Mouse (Mus musculus) left cerebral cortex, postnatal 14 days (tissue): ENCODE measurements at regions not wholly inside any gene's neighbourhood (a gene's known extent, or its start where the extent isn't known, plus 50 kb on each side); places are given as distances from the start of the nearest gene placed in this dataset.

Experiments
- DNase-seq, 2 experiments: peaks; one replicate each; pipeline ENCODE4 v3.0.0; 2021 to 2022; ENCODE audit warnings: low spot score in 2 of 2, mixed read lengths in 1 of 2
- intact Hi-C: fragments of 180-260 bp; cut with DNase I; formaldehyde crosslinking; loops from one replicate; pipeline ENCODE4 v1.15.1; 2025

- no peak for DNase-seq
- intact Hi-C loops: loop anchor here (10.0 kb wide), 1 partner anchor 339 kb away; no protein-coding TSS in a partner anchor
These were observed 303.9 kb upstream of the Gm21798 start for GRCm38 (mm10) chr15:64513501-64514097.

- intact Hi-C loops: loop anchor here (10.0 kb wide), 1 partner anchor 340 kb away; no protein-coding TSS in a partner anchor
- DNase-seq: no peak
These were observed 302.3 kb upstream of the Gm21798 start for GRCm38 (mm10) chr15:64515179-64515578.

GRCm38 (mm10) chr15:64519207-64519628 lies 298.3 kb upstream of the Gm21798 start:
- DNase-seq: peak in 1 of 2 experiments; percentile 26
- intact Hi-C loops: loop anchor here (10.0 kb wide), 1 partner anchor 344 kb away; no protein-coding TSS in a partner anchor

GRCm38 (mm10) chr15:64520568-64520967 lies 296.9 kb upstream of the Gm21798 start:
- no peak for DNase-seq

GRCm38 (mm10) chr15:64532260-64533120 lies 285.0 kb upstream of the Gm21798 start:
- DNase-seq: no peak
- intact Hi-C loops: no loop called here

More at GRCm38 (mm10) chr15:64520568-64520967, 296.9 kb upstream of the Gm21798 start:
- intact Hi-C loops: no loop called here

- intact Hi-C loops: no loop called here
- DNase-seq: no peak
These were observed 284.2 kb upstream of the Gm21798 start for GRCm38 (mm10) chr15:64533169-64533795.

- no peak for DNase-seq
- intact Hi-C loops: no loop called here
These were observed 283.3 kb upstream of the Gm21798 start for GRCm38 (mm10) chr15:64534166-64534565.

GRCm38 (mm10) chr15:64535160-64535559 lies 282.3 kb upstream of the Gm21798 start:
- no peak for DNase-seq
- intact Hi-C loops: no loop called here

GRCm38 (mm10) chr15:64541395-64541794 lies 276.1 kb upstream of the Gm21798 start:
- no peak for DNase-seq
- intact Hi-C loops: no loop called here

GRCm38 (mm10) chr15:64542250-64542901 lies 275.1 kb upstream of the Gm21798 start:
- peak in 1 of 2 experiments; percentile 37 for DNase-seq
- intact Hi-C loops: no loop called here

- intact Hi-C loops: no loop called here
- no peak for DNase-seq
These were observed 274.6 kb upstream of the Gm21798 start for GRCm38 (mm10) chr15:64542908-64543307.

- intact Hi-C loops: no loop called here
- DNase-seq: no peak
These were observed 271.5 kb upstream of the Gm21798 start for GRCm38 (mm10) chr15:64546035-64546434.

- intact Hi-C loops: no loop called here
These were observed 260.0 kb upstream of the Gm21798 start for GRCm38 (mm10) chr15:64557540-64557939.

GRCm38 (mm10) chr15:64558220-64558619 lies 259.3 kb upstream of the Gm21798 start:
- no peak for DNase-seq
- intact Hi-C loops: no loop called here

More at GRCm38 (mm10) chr15:64557540-64557939, 260.0 kb upstream of the Gm21798 start:
- DNase-seq: no peak

- intact Hi-C loops: loop anchor here (10.0 kb wide), 1 partner anchor 248 kb away; no protein-coding TSS in a partner anchor
These were observed 254.9 kb upstream of the Gm21798 start for GRCm38 (mm10) chr15:64562431-64563111.

GRCm38 (mm10) chr15:64564703-64565102 lies 252.8 kb upstream of the Gm21798 start:
- intact Hi-C loops: loop anchor here (10.0 kb wide), 1 partner anchor 250 kb away; no protein-coding TSS in a partner anchor
- DNase-seq: no peak

More at GRCm38 (mm10) chr15:64562431-64563111, 254.9 kb upstream of the Gm21798 start:
- peak; percentile 58 to 77 for DNase-seq

GRCm38 (mm10) chr15:64576891-64577535 lies 240.5 kb upstream of the Gm21798 start:
- intact Hi-C loops: no loop called here
- no peak for DNase-seq

- intact Hi-C loops: no loop called here
- DNase-seq: no peak
These were observed 238.5 kb upstream of the Gm21798 start for GRCm38 (mm10) chr15:64578991-64579390.
